Mouse (Mus musculus) E14TG2a.4 (cell line): ENCODE measurements around the gene Fam166a.
A peak's percentile ranks its signal among the peaks of the same experiment; 100 is the strongest.

ENCODE experiments used
- H3K27me3 ChIP-seq: 2 replicates; pipeline ENCODE4 v1.6.1; 2014; ENCODE audit warnings: low read length, control low read depth; ENCODE audit not compliant: insufficient read depth
- H3K36me3 ChIP-seq: 2 replicates; pipeline ENCODE4 v1.6.1; 2014; ENCODE audit warnings: low read length, control low read depth; ENCODE audit not compliant: insufficient read depth
- H3K4me1 ChIP-seq: replicated peaks from 2 replicates; pipeline ENCODE4 v1.6.1; 2014; ENCODE audit warnings: low read depth, low read length, control low read depth
- H3K4me3 ChIP-seq: replicated peaks from 2 replicates; pipeline ENCODE4 v1.5.1; 2014; ENCODE audit warnings: mild to moderate bottlenecking, low read length
- H3K9me3 ChIP-seq: 2 replicates; pipeline ENCODE4 v1.6.1; 2014; ENCODE audit warnings: low read length, control low read depth
- CTCF ChIP-seq: conservative IDR thresholded peaks from 2 replicates; pipeline ENCODE4 v1.5.1; 2014; ENCODE audit warnings: low read length
- NANOG ChIP-seq: IDR thresholded peaks from 2 replicates; pipeline ENCODE4 v1.6.1; 2014; ENCODE audit warnings: borderline replicate concordance, low read length, mixed read lengths
- POU5F1 ChIP-seq: IDR thresholded peaks from 2 replicates; pipeline ENCODE4 v1.6.1; 2014; ENCODE audit warnings: low read length, borderline replicate concordance

The Fam166a gene

GRCm38 (mm10) chr2:25231038-25231437 lies 12.5 kb downstream of the Fam166a start:
- H3K9me3 ChIP-seq, result no peaks in the 10 kb centered on the region
- H3K36me3 ChIP-seq, result no peaks in the 10 kb centered on the region
- TF ChIP-seq CTCF (no peak), NANOG (no peak), POU5F1 (no peak)
- peaks cover 8% of the 10 kb centered on the region for H3K27me3 ChIP-seq
- peak overlapping the region; percentile 64 for H3K4me3 ChIP-seq
- H3K4me1 ChIP-seq, result peaks cover 87% of the 10 kb centered on the region

- H3K4me3 ChIP-seq, result no peak overlapping the region
- H3K27me3 ChIP-seq, result peaks cover 8% of the 10 kb centered on the region
- TF ChIP-seq NANOG (no peak), POU5F1 (no peak), CTCF (no peak)
- H3K36me3 ChIP-seq, result no peaks in the 10 kb centered on the region
- no peaks in the 10 kb centered on the region for H3K9me3 ChIP-seq
- peaks cover 87% of the 10 kb centered on the region for H3K4me1 ChIP-seq
Measured at GRCm38 (mm10) chr2:25233421-25233820, 14.9 kb downstream of the Fam166a start.

- Histone ChIP-seq H3K27me3 (peaks cover 8% of the 10 kb centered on the region), H3K9me3 (no peaks in the 10 kb centered on the region)
- TF ChIP-seq CTCF (no peak), NANOG (no peak), POU5F1 (no peak)
Measured at GRCm38 (mm10) chr2:25234050-25234449, 15.5 kb downstream of the Fam166a start, which contains the start of gene Slc34a3. Gene Slc34a3 (minus strand): TSS chr2:25234364.

GRCm38 (mm10) chr2:25234551-25235220 lies 16.1 kb downstream of the Fam166a start:
- H3K4me1 ChIP-seq, result peaks cover 88% of the 10 kb centered on the region
- peaks cover 8% of the 10 kb centered on the region for H3K27me3 ChIP-seq
- no peaks in the 10 kb centered on the region for H3K36me3 ChIP-seq
- H3K9me3 ChIP-seq, result no peaks in the 10 kb centered on the region
- TF ChIP-seq POU5F1, result no peak
- no peak for TF ChIP-seq CTCF
- no peak overlapping the region for H3K4me3 ChIP-seq

More at GRCm38 (mm10) chr2:25234050-25234449, 15.5 kb downstream of the Fam166a start, which contains the start of gene Slc34a3:
- peaks cover 87% of the 10 kb centered on the region for H3K4me1 ChIP-seq
- H3K36me3 ChIP-seq, result no peaks in the 10 kb centered on the region
- no peak within 1 kb of the TSS for H3K4me3 ChIP-seq

GRCm38 (mm10) chr2:25236614-25237013 lies 18.1 kb downstream of the Fam166a start, which contains the start of gene Rnf224:
Gene Rnf224 (minus strand): TSS chr2:25236787.
- H3K4me3 ChIP-seq, result peak within 1 kb of the TSS; percentile 27; the same call in 1 of the 2 replicates
- no peaks in the 10 kb centered on the region for H3K36me3 ChIP-seq
- H3K4me1 ChIP-seq, result peaks cover 91% of the 10 kb centered on the region
- peaks cover 13% of the 10 kb centered on the region for H3K27me3 ChIP-seq
- TF ChIP-seq CTCF, result no peak
- no peak for TF ChIP-seq POU5F1
- TF ChIP-seq NANOG, result no peak
- no peaks in the 10 kb centered on the region for H3K9me3 ChIP-seq

- Histone ChIP-seq H3K4me1 (peaks cover 84% of the 10 kb centered on the region), H3K36me3 (no peaks in the 10 kb centered on the region), H3K4me3 (0 out of 2 replicates have a peak overlapping the region, but pooled peaks have one; percentile 7), H3K27me3 (peaks cover 17% of the 10 kb centered on the region), H3K9me3 (no peaks in the 10 kb centered on the region)
- TF ChIP-seq CTCF, result no peak
- TF ChIP-seq POU5F1, result no peak
- TF ChIP-seq NANOG, result no peak
Measured at GRCm38 (mm10) chr2:25237522-25237921, 19.0 kb downstream of the Fam166a start.

GRCm38 (mm10) chr2:25238106-25238505 lies 19.6 kb downstream of the Fam166a start:
- H3K27me3 ChIP-seq, result peaks cover 21% of the 10 kb centered on the region
- no peaks in the 10 kb centered on the region for H3K9me3 ChIP-seq
- TF ChIP-seq POU5F1 (no peak), CTCF (no peak), NANOG (no peak)
- H3K4me3 ChIP-seq, result no peak overlapping the region
- H3K4me1 ChIP-seq, result peaks cover 85% of the 10 kb centered on the region
- H3K36me3 ChIP-seq, result no peaks in the 10 kb centered on the region

- peaks cover 17% of the 10 kb centered on the region for H3K27me3 ChIP-seq
- peaks cover 10% of the 10 kb centered on the region for H3K36me3 ChIP-seq
- H3K4me3 ChIP-seq, result no peak overlapping the region
- TF ChIP-seq POU5F1, result no peak
- TF ChIP-seq CTCF, result no peak
- no peak for TF ChIP-seq NANOG
- no peaks in the 10 kb centered on the region for H3K9me3 ChIP-seq
- peaks cover 88% of the 10 kb centered on the region for H3K4me1 ChIP-seq
Measured at GRCm38 (mm10) chr2:25239766-25240165, 21.2 kb downstream of the Fam166a start.

GRCm38 (mm10) chr2:25240310-25240709 lies 21.8 kb downstream of the Fam166a start:
- Histone ChIP-seq H3K9me3 (no peaks in the 10 kb centered on the region), H3K27me3 (peaks cover 17% of the 10 kb centered on the region), H3K4me3 (peak overlapping the region; percentile 78), H3K4me1 (peaks cover 85% of the 10 kb centered on the region), H3K36me3 (peaks cover 16% of the 10 kb centered on the region)
- TF ChIP-seq CTCF (no peak), NANOG (no peak), POU5F1 (no peak)
